Mouse (Mus musculus): ENCODE data around the gene Rai1.
A peak's percentile ranks its signal among the peaks of the same experiment; 100 is the strongest.

The Rai1 gene

DNA sequence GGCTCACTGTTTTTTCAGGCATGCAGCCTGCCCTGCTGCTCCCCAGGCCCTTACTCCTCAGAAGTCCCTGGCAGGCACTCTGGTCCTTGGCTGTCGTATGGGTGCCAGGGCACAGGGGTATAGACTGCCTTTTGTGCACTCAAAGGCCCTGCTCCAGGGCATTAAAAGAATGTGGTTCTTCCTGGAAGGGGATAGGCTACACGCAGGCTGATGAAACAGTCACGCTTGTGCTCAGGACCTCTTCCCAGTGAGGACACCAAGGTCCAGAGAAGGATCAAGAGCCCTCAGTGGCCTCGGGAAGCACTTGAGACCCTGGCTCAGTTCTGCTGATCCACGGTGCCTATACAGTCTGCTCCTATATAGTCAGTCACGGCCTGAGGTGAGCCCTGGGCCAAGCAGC is 108.5 kb downstream of the Rai1 start:
- no peak for DNase-seq (ENCODE audit: low read depth in 1 of 2, low spot score in 2 of 2)

DNA sequence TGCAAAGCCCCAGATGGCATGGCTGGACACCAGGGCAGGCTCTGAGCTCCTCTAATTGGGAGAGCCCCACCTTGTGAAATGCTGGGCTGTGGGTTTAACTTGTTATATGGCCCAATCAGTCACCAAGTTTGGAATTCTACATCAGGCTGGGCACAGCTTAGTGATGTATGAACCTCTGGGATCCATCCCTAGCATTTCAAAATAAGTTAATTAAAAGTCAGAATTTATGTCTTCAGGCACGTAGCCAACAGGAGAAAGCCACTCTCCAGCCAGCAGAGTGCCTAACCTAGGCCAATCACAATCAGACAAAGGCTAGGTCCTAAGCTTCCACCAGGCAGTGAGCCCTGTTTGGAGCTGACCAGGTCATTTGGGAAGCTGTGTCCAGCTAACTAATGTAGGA is 111.9 kb downstream of the Rai1 start:
- no peak for DNase-seq (ENCODE audit: low read depth in 1 of 2, low spot score in 2 of 2)

DNA sequence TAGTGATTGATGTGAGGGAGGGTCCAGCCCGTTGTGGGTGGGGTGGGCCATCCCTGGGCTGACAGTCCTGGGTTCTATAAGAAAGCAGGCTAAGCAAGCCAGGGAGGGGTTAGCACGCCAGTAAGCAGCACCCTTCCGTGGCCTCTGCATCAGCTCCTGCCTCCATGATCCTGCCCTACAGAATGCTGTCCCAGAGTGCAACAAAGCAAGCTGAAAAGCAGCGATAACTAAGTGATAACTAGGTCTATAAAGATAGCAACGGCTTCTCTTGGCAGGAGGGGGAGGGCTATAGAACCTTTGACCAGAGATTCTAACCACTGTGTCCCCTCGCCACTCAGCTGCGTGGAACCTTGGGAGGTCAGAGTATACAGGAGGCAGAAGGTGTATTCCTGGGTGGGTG is 112.7 kb downstream of the Rai1 start:
- no peak for DNase-seq (ENCODE audit: low read depth in 1 of 2, low spot score in 2 of 2)

DNA sequence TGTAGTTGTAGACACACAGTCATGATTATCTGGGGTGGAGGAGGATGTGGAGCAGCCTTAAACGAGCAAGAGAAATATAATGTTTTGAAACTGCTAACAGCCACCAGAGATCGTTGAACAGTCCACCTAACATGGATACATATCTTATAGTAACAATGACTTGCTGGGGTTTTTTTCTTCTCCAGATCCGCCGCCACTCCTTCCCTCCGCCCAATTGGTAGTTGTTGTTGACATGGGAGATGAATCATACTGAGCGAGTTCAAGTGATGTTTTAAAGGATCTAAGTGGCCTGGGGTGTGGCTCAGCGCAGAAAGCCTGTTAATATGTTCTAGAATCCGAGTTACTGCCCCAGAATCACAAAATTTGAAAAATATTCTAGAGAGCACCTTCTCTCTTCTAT is 114.8 kb downstream of the Rai1 start:
- no peak for DNase-seq (ENCODE audit: low read depth in 1 of 2, low spot score in 2 of 2)

DNA sequence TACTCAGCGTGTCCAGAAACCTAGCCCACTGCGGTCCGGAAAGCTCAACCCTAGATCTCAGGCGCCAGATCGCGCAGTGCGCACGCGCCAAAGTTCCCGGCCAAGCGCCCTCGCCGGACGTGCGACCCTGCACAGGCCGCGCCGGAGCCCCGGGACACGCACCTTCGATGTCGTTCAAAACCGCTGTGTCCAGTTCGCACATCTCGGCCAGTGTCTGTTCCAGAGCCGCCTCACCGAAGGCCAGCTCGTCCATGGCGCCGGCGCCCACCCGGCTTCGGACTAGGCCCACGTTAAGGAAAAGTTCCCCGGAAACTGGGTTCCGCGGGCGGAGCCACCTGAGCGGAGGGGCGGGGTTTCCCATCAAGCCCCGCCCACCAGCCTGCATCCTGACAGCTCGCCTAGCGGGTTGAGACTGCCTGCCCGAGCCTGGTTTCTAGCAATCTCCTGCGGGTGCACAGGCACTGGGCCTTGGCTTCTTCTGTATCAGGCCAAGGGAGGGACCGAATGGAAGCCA is 115.5 kb downstream of the Rai1 start:
- peak; percentile 80 to 86 for DNase-seq (ENCODE audit: low read depth in 1 of 2, low spot score in 2 of 2)

DNA sequence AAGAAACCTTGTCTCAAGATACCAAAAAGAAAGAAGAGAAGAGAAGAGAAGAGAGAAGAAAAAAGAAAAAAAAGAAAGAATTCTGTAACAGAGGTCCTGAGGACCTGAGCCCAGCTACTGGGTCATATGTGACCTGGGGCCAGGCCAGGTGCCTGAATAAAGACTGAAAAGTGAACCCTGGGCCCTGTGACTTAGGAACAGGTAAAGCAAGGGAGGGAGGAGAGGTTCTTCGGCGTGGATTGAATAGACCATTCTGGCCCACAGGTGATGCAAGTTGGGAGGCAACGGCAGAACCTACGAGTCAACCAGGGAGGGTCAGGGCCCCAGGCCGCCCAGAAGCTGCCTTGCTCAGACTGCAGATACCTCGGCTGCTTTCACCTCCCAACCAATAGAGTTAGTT is 116.6 kb downstream of the Rai1 start:
- no peak for DNase-seq (ENCODE audit: low read depth in 1 of 2, low spot score in 2 of 2)

DNA sequence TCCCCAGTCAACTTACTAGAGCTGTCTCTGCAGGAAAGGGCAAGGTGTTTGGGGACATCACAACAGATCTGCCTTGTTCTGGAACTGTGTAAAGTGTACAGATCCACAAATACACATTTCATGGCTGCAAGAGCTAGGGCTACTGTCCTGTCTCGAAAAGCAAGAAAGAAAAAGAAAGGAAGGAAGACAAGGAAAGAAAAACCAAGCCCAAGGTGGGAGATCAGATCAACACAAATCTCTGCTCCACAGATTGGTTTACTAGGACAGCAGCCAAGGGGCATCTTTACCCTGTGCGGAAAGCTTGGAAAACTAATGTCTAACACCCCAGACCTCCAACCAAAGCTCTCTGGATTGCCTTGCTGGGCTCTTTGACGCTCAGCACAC is 117.3 kb downstream of the Rai1 start:
- no peak for DNase-seq (ENCODE audit: low read depth in 1 of 2, low spot score in 2 of 2)

DNA sequence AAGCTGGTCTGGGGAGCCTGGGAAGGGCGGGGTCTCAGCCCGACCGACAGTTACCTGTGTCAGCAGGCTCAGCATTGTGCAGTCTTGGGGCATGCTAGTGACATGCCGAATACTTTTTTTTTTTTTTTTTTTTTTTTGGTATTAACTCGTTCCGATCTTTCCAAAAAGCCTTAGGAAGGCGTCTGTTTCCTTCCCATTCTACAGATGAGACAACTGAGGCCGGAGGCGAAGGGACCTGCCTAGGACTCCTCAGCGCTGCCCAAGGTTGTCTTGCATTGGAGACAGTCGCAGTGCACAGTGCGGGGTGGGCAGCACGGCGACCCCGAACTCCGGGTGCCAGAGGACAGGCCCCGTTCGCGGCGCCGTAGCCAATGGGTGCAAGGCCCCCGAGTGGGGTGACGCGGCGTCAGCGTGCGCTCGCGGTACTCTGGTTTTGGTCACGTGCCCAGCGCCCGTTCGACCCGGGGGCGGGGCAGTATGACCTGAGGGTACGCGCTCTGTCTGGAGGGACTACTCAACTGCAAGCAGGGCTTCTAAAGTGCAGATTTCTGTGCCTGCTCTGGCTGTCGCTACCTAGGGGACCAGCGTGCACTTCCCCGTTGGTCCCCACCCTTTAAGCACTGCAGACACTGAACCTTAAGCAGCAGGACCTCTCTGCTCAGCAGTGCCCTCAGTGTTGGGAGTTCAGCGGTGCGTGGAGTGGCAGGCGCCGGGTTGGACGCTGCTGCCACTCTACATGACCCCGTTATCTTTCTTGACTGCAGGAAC is 117.8 kb downstream of the Rai1 start, which contains the start of gene Srebf1:
Gene Srebf1, minus strand, starts transcription at position 113 of the 768 bp plus-strand sequence.
- peak; percentile 32 to 70 for DNase-seq (ENCODE audit: low read depth in 1 of 2, low spot score in 2 of 2)

DNA sequence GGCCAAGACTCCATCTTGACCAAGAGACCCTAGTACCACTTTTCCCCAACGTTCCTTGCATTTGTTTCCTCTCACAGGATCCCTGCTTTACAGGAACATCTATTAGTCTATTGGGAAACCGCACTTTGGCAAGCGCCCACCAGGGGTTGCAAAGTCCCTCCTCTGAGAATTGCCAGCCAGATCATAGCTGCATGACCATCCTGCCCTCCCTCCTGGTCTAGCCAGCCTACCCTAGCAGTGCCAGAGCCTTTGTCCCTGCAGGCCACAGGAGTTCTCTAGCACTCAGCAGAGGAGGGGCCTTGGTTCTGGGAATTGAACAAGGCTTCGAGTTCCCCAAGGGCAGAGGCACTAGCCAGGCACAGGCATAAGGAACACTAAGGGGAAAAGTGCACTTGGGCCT is 119.9 kb downstream of the Rai1 start:
- no peak for DNase-seq (ENCODE audit: low read depth in 1 of 2, low spot score in 2 of 2)

DNA sequence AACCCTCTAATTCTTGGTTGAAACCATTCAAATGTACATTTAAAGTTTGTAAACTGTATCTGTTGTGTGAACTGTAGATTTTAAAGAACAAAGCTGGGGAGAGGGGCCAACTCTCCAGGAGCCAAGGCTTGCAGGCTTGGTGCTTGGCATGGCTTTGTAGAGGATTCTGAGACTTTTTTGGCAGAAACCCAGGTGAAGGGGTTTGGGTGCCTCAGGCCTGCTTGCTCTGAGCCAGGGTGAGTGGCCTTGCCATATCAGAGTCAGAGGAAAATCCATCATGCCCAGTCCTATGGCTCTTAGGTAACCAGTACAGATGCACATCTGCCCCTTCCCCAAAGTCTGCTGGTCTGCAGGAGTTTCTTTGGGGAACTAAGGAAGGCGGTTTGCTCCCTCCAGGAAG is 121.1 kb downstream of the Rai1 start:
- DNase-seq (ENCODE audit: low read depth in 1 of 2, low spot score in 2 of 2), result no peak

DNA sequence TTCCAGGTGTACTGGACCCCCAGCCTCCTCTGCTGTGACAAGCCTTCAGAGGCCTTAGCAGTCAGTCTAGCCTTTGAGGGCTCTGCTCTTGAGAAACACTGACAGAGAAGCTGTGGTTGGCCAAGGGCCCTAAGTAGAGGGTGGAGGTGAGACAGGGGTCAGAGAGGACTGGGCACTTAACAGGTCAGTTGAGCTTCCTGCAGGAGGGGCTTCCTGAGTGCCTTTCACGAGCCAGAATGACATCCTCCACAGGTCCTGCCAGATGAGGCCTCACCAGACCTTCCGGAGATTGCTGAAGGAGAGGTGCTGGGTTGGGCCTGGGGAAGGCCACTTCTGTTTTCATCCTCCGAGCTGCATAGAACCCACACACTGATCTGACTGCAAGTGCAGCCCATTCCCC is 123.7 kb downstream of the Rai1 start:
- no peak for DNase-seq (ENCODE audit: low read depth in 1 of 2, low spot score in 2 of 2)

DNA sequence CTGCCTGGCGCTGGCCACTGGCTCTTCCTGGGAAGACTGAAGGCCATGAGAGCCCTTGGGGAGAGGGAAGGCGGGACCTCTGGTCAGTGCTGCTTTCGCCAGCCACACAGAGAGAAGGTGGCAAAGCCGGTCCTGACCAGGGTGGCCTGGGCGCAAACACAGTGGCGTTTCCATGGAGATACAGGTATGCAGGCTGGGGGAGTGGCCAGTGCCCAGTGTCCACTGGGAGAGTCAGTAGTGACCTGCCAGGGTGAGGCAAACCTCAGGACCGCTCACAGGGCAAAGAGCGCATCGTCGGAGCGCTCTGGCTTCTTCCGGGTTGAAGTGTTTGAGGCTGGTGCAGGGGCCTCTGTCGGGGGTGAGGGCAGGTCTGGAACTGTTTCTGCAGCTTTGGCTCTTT is 125.0 kb downstream of the Rai1 start:
- no peak for DNase-seq (ENCODE audit: low read depth in 1 of 2, low spot score in 2 of 2)

DNA sequence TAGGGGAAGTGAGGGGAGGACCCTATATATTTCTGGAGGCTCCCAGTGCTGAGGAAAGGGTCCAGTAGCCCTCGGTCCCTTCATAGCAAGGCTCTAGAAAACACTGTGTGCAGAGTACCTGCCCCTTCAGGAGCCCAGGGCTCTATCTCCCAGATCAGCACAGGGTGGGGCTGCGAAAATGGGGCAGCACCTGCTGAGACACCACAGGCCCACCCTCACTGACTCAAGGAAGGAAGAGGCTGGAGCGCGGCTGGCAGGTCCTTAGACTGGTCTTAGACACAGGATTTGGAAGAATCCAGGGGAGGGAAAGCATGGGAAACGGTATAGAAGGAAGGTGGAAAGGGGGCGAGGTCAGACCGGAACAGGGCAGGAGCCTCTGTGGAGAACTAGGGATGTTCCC is 125.7 kb downstream of the Rai1 start:
- no peak for DNase-seq (ENCODE audit: low read depth in 1 of 2, low spot score in 2 of 2)

DNA sequence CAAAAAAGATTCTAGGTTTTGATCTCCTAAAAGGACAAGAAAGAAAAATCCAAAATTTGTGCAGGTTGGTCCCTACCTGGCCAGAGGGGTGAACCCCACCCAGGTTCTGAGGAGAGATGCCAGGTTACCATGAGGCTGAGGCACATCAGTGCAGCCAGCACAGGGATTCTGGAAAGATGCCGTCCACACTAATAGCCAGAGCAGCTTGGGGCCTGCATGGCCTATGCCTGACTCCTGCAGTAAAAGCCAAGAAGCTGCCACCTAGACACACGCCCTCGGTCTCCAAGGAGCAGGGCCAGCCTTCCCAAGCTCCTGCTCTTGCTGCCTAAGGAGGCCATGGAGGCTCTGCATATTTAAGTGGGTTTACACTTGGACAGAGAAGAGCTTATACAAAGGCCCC is 126.5 kb downstream of the Rai1 start:
- DNase-seq (ENCODE audit: low read depth in 1 of 2, low spot score in 2 of 2), result no peak

DNA sequence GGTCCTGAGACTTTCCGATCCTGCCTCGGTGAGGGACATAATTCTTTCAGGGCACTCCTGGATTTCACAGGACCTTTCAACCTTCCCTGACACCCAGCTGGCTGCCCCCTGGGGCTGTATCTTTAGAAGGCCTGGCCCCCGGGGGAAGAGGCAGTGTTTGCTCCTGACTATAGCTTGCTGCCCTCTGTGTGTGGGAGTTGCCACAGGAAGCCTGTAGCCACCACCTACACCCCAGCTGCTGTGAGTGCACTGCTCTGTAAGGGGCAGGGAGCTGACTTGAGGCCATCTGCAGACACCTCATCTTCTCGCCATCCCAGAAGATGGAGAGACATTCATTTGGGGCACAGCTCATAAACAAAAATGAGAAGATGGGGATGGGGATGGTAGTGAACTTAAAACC is 127.1 kb downstream of the Rai1 start:
- DNase-seq (ENCODE audit: low read depth in 1 of 2, low spot score in 2 of 2), result no peak

DNA sequence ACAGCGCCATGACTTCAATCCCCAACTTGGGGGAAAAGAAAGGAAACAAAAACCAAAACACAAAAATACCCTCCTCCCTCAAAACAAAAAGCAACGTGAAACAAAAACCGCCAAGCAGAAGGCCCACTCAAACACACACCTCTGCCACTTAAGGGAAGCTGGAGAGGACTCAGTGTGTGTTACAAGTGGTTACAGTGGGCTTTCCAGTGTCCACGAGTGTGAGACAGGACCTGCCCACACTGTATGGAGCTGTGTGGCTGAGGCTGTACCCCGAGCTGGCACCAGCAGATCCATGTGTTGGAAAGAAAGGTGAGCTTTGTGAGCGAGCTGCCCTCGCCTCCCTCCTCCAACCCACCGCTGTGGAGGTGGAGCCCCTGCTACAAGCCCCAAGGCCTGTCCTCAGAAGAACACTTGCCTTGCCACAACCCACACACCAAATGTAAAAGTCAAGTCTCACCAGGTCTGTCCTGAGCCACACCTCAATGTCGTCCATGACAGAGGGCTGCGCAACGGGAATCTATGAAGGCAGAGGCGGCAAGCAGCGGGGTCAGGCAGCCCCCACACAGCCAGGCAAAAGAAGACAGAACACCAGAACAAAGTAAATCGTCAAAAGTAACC is 127.7 kb downstream of the Rai1 start:
- DNase-seq (ENCODE audit: low read depth in 1 of 2, low spot score in 2 of 2), result no peak

DNA sequence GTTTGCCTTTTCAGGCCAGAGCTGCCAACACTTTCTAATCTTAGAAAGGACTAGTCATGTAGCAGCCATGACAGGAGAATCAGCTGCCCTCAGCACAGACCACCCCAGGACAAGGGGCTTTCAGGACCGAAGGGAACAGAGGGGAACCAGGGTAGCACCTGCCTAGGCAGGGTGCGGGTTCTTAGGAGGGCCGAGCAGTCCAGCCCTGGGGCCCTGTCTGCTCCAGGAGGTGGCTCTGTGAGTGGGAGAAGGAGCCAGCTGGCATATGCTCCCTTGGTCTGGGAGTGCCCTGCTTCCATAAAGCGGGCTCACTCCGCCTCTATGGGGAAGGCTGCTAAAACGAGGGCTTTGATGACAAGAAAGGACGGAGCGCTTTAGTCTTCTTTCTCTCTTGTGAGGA is 128.4 kb downstream of the Rai1 start:
- DNase-seq (ENCODE audit: low read depth in 1 of 2, low spot score in 2 of 2), result no peak

DNA sequence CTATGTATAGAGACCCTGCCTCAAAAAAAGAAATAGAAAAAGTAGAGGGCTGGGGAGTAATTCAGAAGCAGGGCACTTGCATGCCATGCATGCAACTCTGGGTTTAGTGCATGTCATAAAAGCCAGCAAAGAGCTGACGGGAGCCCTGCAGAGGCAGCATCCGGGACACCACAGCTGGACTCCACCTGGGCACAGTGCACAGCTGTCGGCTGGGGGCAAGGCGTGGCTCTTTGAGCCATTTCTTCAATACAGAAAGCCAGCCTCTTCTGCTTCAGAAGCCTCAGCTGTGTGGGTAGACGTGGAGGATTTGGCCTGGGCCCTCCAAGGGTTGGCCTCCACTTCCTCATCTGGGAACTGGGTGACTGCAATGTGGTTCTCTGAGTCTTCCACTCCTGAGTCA is 130.5 kb downstream of the Rai1 start:
- DNase-seq (ENCODE audit: low read depth in 1 of 2, low spot score in 2 of 2), result no peak

DNA sequence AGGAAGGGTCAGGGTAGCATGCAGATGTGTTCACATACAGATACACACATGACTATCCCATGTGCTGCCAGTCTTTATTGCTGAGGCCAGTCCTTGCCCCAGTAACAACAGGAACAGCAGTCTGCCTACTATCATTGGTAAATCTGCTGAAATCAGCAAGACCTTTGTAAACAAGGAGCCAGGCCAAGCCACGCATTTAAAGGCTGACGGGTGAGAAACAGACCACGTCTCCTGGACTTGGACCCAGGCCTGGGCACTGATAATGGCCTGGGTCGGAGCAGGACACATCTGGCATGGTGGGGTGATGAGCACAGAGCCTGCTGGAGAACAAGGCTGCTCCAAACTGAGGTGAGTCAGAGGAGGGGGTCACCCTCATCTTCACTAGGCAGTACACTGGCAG is 135.7 kb downstream of the Rai1 start:
- no peak for DNase-seq (ENCODE audit: low read depth in 1 of 2, low spot score in 2 of 2)

DNA sequence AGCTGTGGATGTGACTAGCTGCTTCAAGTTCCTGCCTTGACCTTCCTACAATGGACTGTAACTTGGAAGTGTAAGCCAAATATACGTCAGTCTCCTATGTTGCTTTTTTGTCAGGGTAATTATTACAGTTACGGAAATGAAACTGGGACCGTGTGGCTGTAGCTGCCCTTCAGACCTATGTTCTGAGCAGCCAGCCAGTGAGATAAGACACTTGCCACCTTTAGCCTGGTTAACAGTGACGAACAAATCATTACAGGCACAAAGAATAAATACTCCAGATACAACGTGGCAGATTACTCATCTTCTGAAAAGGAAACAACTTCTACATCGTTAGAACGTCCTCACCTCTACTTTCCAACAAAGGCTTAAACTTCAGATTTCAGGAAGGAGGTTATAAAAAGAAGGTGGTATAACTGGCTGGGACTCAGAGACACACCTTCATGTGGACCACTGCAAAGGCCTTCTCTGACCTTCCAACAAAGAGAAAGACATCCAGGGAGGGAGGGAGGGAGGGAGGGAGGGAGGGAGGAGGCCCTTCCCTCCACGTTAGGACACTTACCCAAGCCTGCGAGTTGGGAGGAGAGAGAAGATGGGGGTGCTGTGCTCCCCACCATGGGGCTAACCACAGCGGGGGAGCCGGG is 139.8 kb downstream of the Rai1 start:
- no peak for DNase-seq (ENCODE audit: low read depth in 1 of 2, low spot score in 2 of 2)

DNA sequence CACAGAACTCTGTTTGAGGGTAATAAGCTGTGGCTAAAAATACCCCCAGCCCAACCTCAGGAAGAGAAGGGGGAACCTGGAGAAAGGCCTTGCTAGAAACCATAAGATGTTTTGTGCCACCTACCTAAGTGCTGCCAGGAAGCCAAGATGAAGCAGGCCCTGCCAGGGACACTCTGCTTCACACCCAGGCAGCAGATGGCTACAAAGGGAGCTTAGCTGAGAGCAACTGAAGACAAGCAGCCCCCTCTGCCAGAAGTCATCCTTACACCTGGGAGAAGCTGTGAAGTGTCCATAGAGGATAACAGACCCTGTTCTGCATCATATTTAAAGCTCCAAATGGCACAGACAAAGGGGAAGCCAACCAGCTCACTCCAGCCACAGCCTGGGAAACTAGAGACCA is 141.3 kb downstream of the Rai1 start:
- no peak for DNase-seq (ENCODE audit: low read depth in 1 of 2, low spot score in 2 of 2)

DNA sequence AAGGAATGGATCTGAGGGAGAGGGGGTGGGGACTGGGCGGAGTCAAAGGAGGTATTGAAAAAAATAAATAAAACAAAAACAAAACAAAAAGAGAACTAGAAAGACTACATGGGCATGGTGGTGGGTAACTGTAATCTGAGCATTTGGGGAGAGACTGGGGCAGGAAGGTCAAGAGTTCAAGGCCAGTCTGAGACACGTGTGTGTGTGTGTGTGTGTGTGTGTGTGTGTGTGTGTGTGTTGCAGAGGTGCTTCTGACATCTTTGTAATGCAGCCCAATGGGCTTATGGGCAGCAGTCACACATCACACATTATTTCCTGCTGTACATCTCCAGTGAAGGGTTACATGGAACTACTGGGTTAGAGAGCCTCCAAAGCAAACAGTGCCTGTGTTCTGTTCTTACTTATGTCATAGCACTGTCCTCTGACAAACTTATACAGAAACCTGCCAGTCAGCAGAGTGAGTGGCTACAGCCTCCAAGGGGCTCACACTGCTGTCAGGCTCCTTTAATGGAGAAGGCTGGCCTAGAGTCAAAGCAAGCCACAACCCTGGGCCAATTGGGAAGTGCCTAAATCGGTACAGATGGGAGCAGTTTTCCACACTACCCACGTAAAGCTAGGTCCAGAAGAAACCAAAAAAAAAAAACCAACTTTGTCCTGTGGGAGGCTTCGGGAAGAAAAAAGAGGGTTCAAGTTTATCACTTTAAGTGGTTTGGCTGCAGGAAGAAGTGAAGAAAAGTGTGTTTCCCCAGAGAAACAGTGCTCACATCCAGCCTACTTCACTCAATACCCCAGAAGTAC is 143.1 kb downstream of the Rai1 start:
- DNase-seq (ENCODE audit: low read depth in 1 of 2, low spot score in 2 of 2), result no peak

Measured in monocyte, adult 2 months (primary cell).